Mouse (Mus musculus): ENCODE results near the gene Card19. TPM values are rescaled to one million over a fixed set of nuclear protein-coding genes. Genes with fewer than 3 reads are reported as not detected.

Card19 gene
- total and polyA plus RNA-seq, 3 experiments, result 15.8 to 51.8 TPM; not detected in 1

- H3K36me3 ChIP-seq (ENCODE audit: control insufficient read depth in 1 of 2, insufficient read depth in 2 of 2, low read length in 2 of 2), result peaks cover 0 to 9% of the 10 kb centered on the region in 2 experiments; a peak in 2 of 4 replicates
- no peak overlapping the region for H3K9ac ChIP-seq (ENCODE audit: control insufficient read depth, low read depth, low read length, poor library complexity, severe bottlenecking)
- no peaks in the 10 kb centered on the region for H3K9me3 ChIP-seq (replicated peaks; ENCODE audit: insufficient read depth, low read length)
- peak; percentile 45 for DNase-seq (ENCODE audit: low read depth, low spot score)
- no peaks in the 10 kb centered on the region for H3K79me2 ChIP-seq (ENCODE audit: control insufficient read depth, insufficient read depth, low read length, poor library complexity)
- TF ChIP-seq MAX (IDR thresholded peaks at IDR 0.05; ENCODE audit: low read length), result no peak
- TF ChIP-seq RAD21 (IDR thresholded peaks at IDR 0.05; ENCODE audit: low read depth, low read length), result peak; percentile 16
- peak in 1 of 3 experiments; percentile 3; a peak in 1 of 6 replicates for TF ChIP-seq CTCF (IDR thresholded peaks at IDR 0.05 in 2 of 3, conservative IDR thresholded peaks at IDR 0.05 in 1 of 3; ENCODE audit: control insufficient read depth in 1 of 3, insufficient read depth in 1 of 3, low read depth in 2 of 3, low read length in 3 of 3, poor library complexity in 1 of 3, severe bottlenecking in 1 of 3)
- peaks cover 4 to 19% of the 10 kb centered on the region in 2 experiments for H3K4me1 ChIP-seq (ENCODE audit: control insufficient read depth in 1 of 2, insufficient read depth in 2 of 2, low read length in 2 of 2)
- no peak overlapping the region for H3K4me3 ChIP-seq (ENCODE audit: control insufficient read depth in 1 of 2, insufficient read depth in 1 of 2, low read depth in 2 of 2, low read length in 2 of 2)
- no peaks in the 10 kb centered on the region for H3K27me3 ChIP-seq (ENCODE audit: control insufficient read depth in 1 of 2, insufficient read depth in 2 of 2, low read length in 2 of 2)
- H3K27ac ChIP-seq (ENCODE audit: control insufficient read depth, low read depth, low read length), result no peak overlapping the region
These were observed 54.6 kb downstream of the Card19 start for GRCm38 (mm10) chr13:49161236-49161635.

GRCm38 (mm10) chr13:49158040-49158713 is 57.7 kb downstream of the Card19 start:
- Histone ChIP-seq H3K36me3 (ENCODE audit: control insufficient read depth in 1 of 2, insufficient read depth in 2 of 2, low read length in 2 of 2) (peaks cover 0 to 1% of the 10 kb centered on the region in 2 experiments; a peak in 2 of 4 replicates), H3K4me3 (ENCODE audit: control insufficient read depth in 1 of 2, insufficient read depth in 1 of 2, low read depth in 2 of 2, low read length in 2 of 2) (no peak overlapping the region), H3K27me3 (ENCODE audit: control insufficient read depth in 1 of 2, insufficient read depth in 2 of 2, low read length in 2 of 2) (no peaks in the 10 kb centered on the region), H3K4me1 (ENCODE audit: control insufficient read depth in 1 of 2, insufficient read depth in 2 of 2, low read length in 2 of 2) (peaks cover 1 to 9% of the 10 kb centered on the region in 2 experiments), H3K79me2 (ENCODE audit: control insufficient read depth, insufficient read depth, low read length, poor library complexity) (no peaks in the 10 kb centered on the region), H3K27ac (ENCODE audit: control insufficient read depth, low read depth, low read length) (no peak overlapping the region), H3K9ac (ENCODE audit: control insufficient read depth, low read depth, low read length, poor library complexity, severe bottlenecking) (no peak overlapping the region), H3K9me3 (replicated peaks; ENCODE audit: insufficient read depth, low read length) (no peaks in the 10 kb centered on the region)
- no peak for DNase-seq (ENCODE audit: low read depth, low spot score)
- TF ChIP-seq NRF1 (IDR thresholded peaks at IDR 0.05; ENCODE audit: insufficient read depth, low read depth, low read length, poor library complexity, severe bottlenecking) (no peak), ETS1 (IDR thresholded peaks at IDR 0.05; ENCODE audit: low read depth, low read length) (no peak), POLR2AphosphoS5 (IDR thresholded peaks at IDR 0.05; ENCODE audit: borderline replicate concordance, low read depth, low read length) (no peak), MAZ (IDR thresholded peaks at IDR 0.05; ENCODE audit: low read depth, low read length) (no peak), RAD21 (IDR thresholded peaks at IDR 0.05; ENCODE audit: low read depth, low read length) (no peak), E2F4 (IDR thresholded peaks at IDR 0.05; ENCODE audit: borderline replicate concordance, low read depth, low read length) (no peak), TCF12 (IDR thresholded peaks at IDR 0.05; ENCODE audit: low read depth, low read length) (no peak), USF2 (IDR thresholded peaks at IDR 0.05; ENCODE audit: borderline replicate concordance in 1 of 2, insufficient read depth in 1 of 2, low read depth in 1 of 2, low read length in 2 of 2) (no peak), RCOR1 (IDR thresholded peaks at IDR 0.05; ENCODE audit: low read depth, low read length) (no peak), TBP (IDR thresholded peaks at IDR 0.05; ENCODE audit: low read depth, low read length) (no peak), USF1 (IDR thresholded peaks at IDR 0.05; ENCODE audit: low read depth, low read length) (no peak), MAFK (IDR thresholded peaks at IDR 0.05; ENCODE audit: borderline replicate concordance, low read depth, low read length) (no peak), GATA1 (IDR thresholded peaks at IDR 0.05; ENCODE audit: low read depth, low read length) (no peak), ZNF384 (IDR thresholded peaks at IDR 0.05; ENCODE audit: low read depth, low read length) (no peak), ZC3H11A (IDR thresholded peaks at IDR 0.05; ENCODE audit: low read depth, low read length) (no peak)
